Mouse (Mus musculus): ENCODE results near the gene Igf1r. TPM values are rescaled to one million over a fixed set of nuclear protein-coding genes. Genes with fewer than 3 reads are reported as not detected.

Gene Igf1r
- polyA plus RNA-seq, 1 experiment from 2014 or later: 36.6 TPM

GRCm38 (mm10) chr7:68103178-68103530 lies 150.5 kb downstream of the Igf1r start:
- Histone ChIP-seq H3K9me3 (no peaks in the 10 kb centered on the region), H3K27me3 (no peaks in the 10 kb centered on the region), H3K36me3 (no peaks in the 10 kb centered on the region), H3K4me3 (no peak overlapping the region), H3K4me2 (replicated peaks) (no peak overlapping the region), H3K27ac (peak overlapping the region; percentile 38; the same call in 1 of the 2 replicates), H3K4me1 (peaks cover 16% of the 10 kb centered on the region; the same call in 1 of the 2 replicates), H3K9ac (no peak overlapping the region)
- 19% methylated on average over 2 of the region's 2 CpGs for WGBS
- ATAC-seq (ENCODE audit: insufficient number of reproducible peaks, insufficient read depth, low FRiP score, low TSS enrichment): no peak

GRCm38 (mm10) chr7:68111532-68111931 lies 158.9 kb downstream of the Igf1r start:
- ATAC-seq (ENCODE audit: insufficient number of reproducible peaks, insufficient read depth, low FRiP score, low TSS enrichment): no peak

DNA sequence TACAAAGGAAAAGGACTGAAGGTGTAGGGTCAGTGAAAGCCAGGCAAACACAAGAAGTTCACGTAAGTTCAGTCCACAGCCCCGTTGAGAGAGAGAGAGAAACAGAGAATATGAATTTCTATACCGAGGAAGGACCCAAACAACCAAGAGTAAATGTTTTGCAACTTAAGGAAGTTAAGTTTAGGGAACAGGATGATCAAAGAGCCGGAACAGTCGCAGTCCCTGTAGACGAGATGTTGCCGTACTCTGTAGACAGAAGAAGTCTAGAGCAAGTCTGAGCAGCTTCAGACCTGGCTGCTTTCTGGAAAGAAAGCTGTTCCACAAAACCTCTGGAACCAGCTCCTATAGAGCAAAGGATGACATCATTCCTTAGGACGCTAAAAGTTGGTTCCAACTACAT lies 160.0 kb downstream of the Igf1r start:
- no peaks in the 10 kb centered on the region for H3K36me3 ChIP-seq
- no peak overlapping the region for H3K27ac ChIP-seq
- ATAC-seq (ENCODE audit: insufficient number of reproducible peaks, insufficient read depth, low FRiP score, low TSS enrichment): no peak
- 71% methylated on average over 8 of the region's 8 CpGs for WGBS
- no peak overlapping the region for H3K4me2 ChIP-seq (replicated peaks)
- no peak overlapping the region for H3K4me3 ChIP-seq
- H3K4me1 ChIP-seq: peaks cover 34% of the 10 kb centered on the region
- no peak overlapping the region for H3K9ac ChIP-seq
- H3K9me3 ChIP-seq: no peaks in the 10 kb centered on the region
- H3K27me3 ChIP-seq: no peaks in the 10 kb centered on the region

More at GRCm38 (mm10) chr7:68111532-68111931, 158.9 kb downstream of the Igf1r start:
- H3K27me3 ChIP-seq: no peaks in the 10 kb centered on the region
- H3K4me2 ChIP-seq (replicated peaks): no peak overlapping the region
- no peak overlapping the region for H3K27ac ChIP-seq
- no peak overlapping the region for H3K4me3 ChIP-seq
- no peaks in the 10 kb centered on the region for H3K9me3 ChIP-seq
- H3K9ac ChIP-seq: no peak overlapping the region
- H3K4me1 ChIP-seq: peaks cover 31% of the 10 kb centered on the region
- H3K36me3 ChIP-seq: no peaks in the 10 kb centered on the region
- WGBS: 88% methylated on average over 4 of the region's 4 CpGs

DNA sequence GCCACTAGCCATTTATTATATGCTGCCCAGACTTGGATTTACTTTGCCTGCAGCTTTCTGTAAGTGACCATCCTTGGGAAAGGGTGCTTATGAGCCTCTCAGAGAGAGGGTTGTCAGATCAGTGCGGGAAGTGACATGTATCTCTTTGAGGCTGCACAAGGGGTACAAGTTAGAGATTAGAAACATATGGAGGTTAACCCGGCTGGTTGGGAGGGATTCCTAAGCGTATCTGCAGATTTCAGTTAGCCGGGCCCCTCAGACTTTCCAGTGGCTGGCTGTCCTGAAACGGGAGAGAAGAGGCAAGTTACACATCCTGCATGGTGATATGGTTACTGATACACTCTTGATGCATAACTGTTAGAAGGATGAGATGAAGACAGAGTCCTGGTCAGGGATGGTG lies 161.7 kb downstream of the Igf1r start:
- 24% methylated on average over 5 of the region's 5 CpGs for WGBS

DNA sequence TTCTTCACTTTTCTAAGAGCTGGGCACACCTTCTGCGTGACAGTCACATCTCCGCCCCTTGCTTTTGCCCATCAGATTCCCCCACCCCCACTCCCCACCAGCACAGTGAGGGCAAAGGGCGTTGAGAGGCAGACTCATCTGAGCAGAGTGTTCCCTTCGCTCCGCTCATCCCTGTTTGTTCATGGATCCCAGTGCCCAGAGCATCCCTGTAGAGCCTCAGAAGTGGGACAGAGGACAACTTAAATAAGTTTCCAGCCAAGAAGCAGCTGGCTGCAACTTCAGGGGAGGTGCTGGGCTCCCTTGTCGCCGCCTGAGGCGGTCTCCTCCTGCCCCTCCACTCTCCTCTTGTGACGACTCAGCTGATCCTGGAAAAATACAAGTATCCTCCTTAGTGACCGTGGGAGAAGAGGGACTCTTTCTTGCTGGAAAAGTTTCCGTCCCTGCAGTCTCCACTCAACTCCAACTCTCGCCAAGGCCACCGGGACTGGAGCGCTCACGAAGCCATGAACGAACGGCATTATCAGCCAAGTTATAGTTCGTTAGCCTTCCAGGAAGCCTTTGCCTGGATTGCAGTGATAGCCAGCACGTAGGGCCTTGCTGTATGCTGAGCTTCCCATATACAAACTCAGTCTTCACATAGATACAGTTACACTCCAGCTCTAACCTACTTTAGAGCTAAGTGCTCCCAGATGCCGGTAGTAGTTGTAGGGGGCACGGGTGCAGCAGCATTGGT lies 162.5 kb downstream of the Igf1r start:
- no peaks in the 10 kb centered on the region for H3K27me3 ChIP-seq
- no peak overlapping the region; the same call in 1 of the 2 replicates for H3K4me2 ChIP-seq (replicated peaks)
- no peaks in the 10 kb centered on the region for H3K9me3 ChIP-seq
- no peaks in the 10 kb centered on the region for H3K36me3 ChIP-seq
- WGBS: 41% methylated on average over 21 of the region's 21 CpGs
- peak overlapping the region; percentile 24; the same call in 1 of the 2 replicates for H3K27ac ChIP-seq
- H3K4me1 ChIP-seq: peaks cover 35% of the 10 kb centered on the region
- no peak overlapping the region for H3K9ac ChIP-seq
- H3K4me3 ChIP-seq: no peak overlapping the region
- no peak for ATAC-seq (ENCODE audit: insufficient number of reproducible peaks, insufficient read depth, low FRiP score, low TSS enrichment)

More for the DNA sequence above, 161.7 kb downstream of the Igf1r start:
- Histone ChIP-seq H3K9ac (no peak overlapping the region), H3K9me3 (no peaks in the 10 kb centered on the region), H3K4me2 (replicated peaks) (no peak overlapping the region), H3K4me3 (no peak overlapping the region), H3K27me3 (no peaks in the 10 kb centered on the region), H3K27ac (no peak overlapping the region), H3K4me1 (peaks cover 38% of the 10 kb centered on the region), H3K36me3 (no peaks in the 10 kb centered on the region)
- ATAC-seq (ENCODE audit: insufficient number of reproducible peaks, insufficient read depth, low FRiP score, low TSS enrichment): no peak

GRCm38 (mm10) chr7:68117567-68117966 lies 164.9 kb downstream of the Igf1r start:
- H3K27ac ChIP-seq: 0 out of 2 replicates have a peak overlapping the region, but pooled peaks have one; percentile 36
- no peak overlapping the region for H3K4me2 ChIP-seq (replicated peaks)
- WGBS: 62% methylated on average over 5 of the region's 5 CpGs
- H3K4me1 ChIP-seq: peaks cover 31% of the 10 kb centered on the region
- no peak overlapping the region for H3K4me3 ChIP-seq
- H3K9me3 ChIP-seq: no peaks in the 10 kb centered on the region
- H3K36me3 ChIP-seq: no peaks in the 10 kb centered on the region
- ATAC-seq (ENCODE audit: insufficient number of reproducible peaks, insufficient read depth, low FRiP score, low TSS enrichment): no peak
- no peak overlapping the region for H3K9ac ChIP-seq
- H3K27me3 ChIP-seq: no peaks in the 10 kb centered on the region

GRCm38 (mm10) chr7:68117981-68118380 lies 165.4 kb downstream of the Igf1r start:
- Histone ChIP-seq H3K36me3 (no peaks in the 10 kb centered on the region), H3K9me3 (no peaks in the 10 kb centered on the region), H3K9ac (no peak overlapping the region), H3K4me2 (replicated peaks) (no peak overlapping the region), H3K27me3 (no peaks in the 10 kb centered on the region), H3K4me3 (no peak overlapping the region), H3K4me1 (peaks cover 27% of the 10 kb centered on the region), H3K27ac (0 out of 2 replicates have a peak overlapping the region, but pooled peaks have one; percentile 36)
- ATAC-seq (ENCODE audit: insufficient number of reproducible peaks, insufficient read depth, low FRiP score, low TSS enrichment): no peak
- 33% methylated on average over 2 of the region's 2 CpGs for WGBS

DNA sequence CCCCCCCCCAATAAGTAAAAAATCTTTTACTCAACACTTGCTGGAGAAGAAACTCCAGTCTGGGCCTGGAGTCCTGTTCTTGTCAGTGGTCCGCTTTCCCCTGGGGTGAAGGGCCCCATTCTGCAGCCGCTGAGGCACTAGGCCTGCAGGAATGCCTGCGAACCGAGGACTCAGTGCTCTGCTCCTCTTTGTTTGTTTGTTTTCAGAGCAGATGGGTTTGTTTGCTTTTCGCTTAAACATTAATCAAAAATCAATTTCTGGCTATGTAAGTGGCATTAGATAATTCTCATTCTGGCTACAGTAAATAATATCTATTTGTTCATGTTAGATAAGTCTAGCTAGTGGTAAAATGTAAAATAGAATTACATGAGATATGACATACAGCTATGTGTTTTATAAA lies 167.0 kb downstream of the Igf1r start:
- Histone ChIP-seq H3K9me3 (no peaks in the 10 kb centered on the region), H3K4me2 (replicated peaks) (no peak overlapping the region), H3K4me1 (peaks cover 14% of the 10 kb centered on the region), H3K4me3 (no peak overlapping the region), H3K9ac (no peak overlapping the region), H3K36me3 (no peaks in the 10 kb centered on the region), H3K27ac (no peak overlapping the region), H3K27me3 (no peaks in the 10 kb centered on the region)
- 52% methylated on average over 5 of the region's 5 CpGs for WGBS
- no peak for ATAC-seq (ENCODE audit: insufficient number of reproducible peaks, insufficient read depth, low FRiP score, low TSS enrichment)

DNA sequence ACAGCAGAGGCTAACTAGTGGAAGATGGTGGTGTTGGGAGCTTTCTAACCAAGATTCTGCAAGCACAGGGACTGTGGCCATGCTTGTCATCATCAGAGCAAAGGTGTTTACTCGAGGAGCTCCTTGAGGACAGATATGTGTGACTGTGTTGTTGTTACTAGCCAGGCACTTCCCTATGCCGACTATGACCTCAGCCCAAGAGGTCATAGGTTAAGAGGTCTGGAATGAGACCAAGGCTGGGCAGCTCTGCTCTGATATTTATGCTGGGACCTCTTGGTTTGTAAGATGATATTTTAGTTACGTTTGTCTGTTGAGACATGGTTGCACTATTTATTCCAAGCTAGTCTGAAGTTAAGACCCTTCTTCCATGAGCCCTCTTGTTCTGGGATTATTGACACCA lies 169.8 kb downstream of the Igf1r start:
- ATAC-seq (ENCODE audit: insufficient number of reproducible peaks, insufficient read depth, low FRiP score, low TSS enrichment): no peak
- WGBS: 16% methylated on average over 3 of the region's 3 CpGs
- no peaks in the 10 kb centered on the region for H3K36me3 ChIP-seq

DNA sequence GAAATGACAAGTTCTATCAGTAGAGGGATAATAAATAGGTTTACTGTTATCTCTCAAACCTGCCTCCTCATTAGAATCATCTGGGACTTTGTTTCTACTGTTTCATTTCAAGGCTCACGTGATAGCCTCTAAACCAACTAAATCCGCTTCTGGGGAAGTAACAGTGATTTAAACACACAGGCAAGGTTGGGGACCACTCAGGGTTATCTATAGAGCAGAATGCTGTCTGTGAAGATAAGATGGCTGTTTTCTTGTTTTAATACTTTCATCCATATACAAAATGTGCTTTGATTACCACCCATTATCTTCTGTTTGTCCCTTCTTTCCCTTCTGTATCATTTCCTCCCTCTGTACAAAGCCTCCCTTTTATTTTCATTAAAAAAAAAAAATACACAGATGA lies 172.7 kb downstream of the Igf1r start:
- Histone ChIP-seq H3K9ac (no peak overlapping the region), H3K27me3 (no peaks in the 10 kb centered on the region), H3K36me3 (no peaks in the 10 kb centered on the region), H3K27ac (no peak overlapping the region), H3K4me1 (peaks cover 21% of the 10 kb centered on the region), H3K4me2 (replicated peaks) (no peak overlapping the region), H3K4me3 (no peak overlapping the region), H3K9me3 (no peaks in the 10 kb centered on the region)
- WGBS: 87% methylated on average over 2 of the region's 2 CpGs
- no peak for ATAC-seq (ENCODE audit: insufficient number of reproducible peaks, insufficient read depth, low FRiP score, low TSS enrichment)

More for the DNA sequence above, 169.8 kb downstream of the Igf1r start:
- Histone ChIP-seq H3K27me3 (no peaks in the 10 kb centered on the region), H3K27ac (no peak overlapping the region), H3K9ac (no peak overlapping the region), H3K4me2 (replicated peaks) (no peak overlapping the region), H3K9me3 (no peaks in the 10 kb centered on the region), H3K4me3 (no peak overlapping the region), H3K4me1 (peaks cover 10% of the 10 kb centered on the region; the same call in 1 of the 2 replicates)

- H3K9ac ChIP-seq: no peak overlapping the region
- peak overlapping the region; percentile 84; the same call in 1 of the 2 replicates for H3K27ac ChIP-seq
Observed at GRCm38 (mm10) chr7:68127799-68128261, 175.2 kb downstream of the Igf1r start.

GRCm38 (mm10) chr7:68128271-68128674 lies 175.6 kb downstream of the Igf1r start:
- H3K4me3 ChIP-seq: peak overlapping the region; percentile 49
- no peaks in the 10 kb centered on the region for H3K27me3 ChIP-seq
- H3K4me2 ChIP-seq (replicated peaks): peak overlapping the region; percentile 73
- WGBS: 14% methylated on average over 7 of the region's 7 CpGs
- H3K27ac ChIP-seq: peak overlapping the region; percentile 84
- no peak for ATAC-seq (ENCODE audit: insufficient number of reproducible peaks, insufficient read depth, low FRiP score, low TSS enrichment)
- H3K36me3 ChIP-seq: no peaks in the 10 kb centered on the region
- H3K9me3 ChIP-seq: no peaks in the 10 kb centered on the region
- H3K4me1 ChIP-seq: peaks cover 44% of the 10 kb centered on the region
- 0 out of 2 replicates have a peak overlapping the region, but pooled peaks have one; percentile 21 for H3K9ac ChIP-seq

More at GRCm38 (mm10) chr7:68127799-68128261, 175.2 kb downstream of the Igf1r start:
- 39% methylated on average over 6 of the region's 6 CpGs for WGBS
- ATAC-seq (ENCODE audit: insufficient number of reproducible peaks, insufficient read depth, low FRiP score, low TSS enrichment): no peak
- Histone ChIP-seq H3K4me2 (replicated peaks) (peak overlapping the region; percentile 73), H3K4me3 (no peak overlapping the region), H3K36me3 (no peaks in the 10 kb centered on the region), H3K9me3 (no peaks in the 10 kb centered on the region), H3K4me1 (peaks cover 40% of the 10 kb centered on the region), H3K27me3 (no peaks in the 10 kb centered on the region)

Measured in embryonic facial prominence, embryonic 12.5 days (tissue).